Mouse (Mus musculus) midbrain, embryonic 14.5 days (tissue): Measurements from ENCODE around the gene Rflna. TPM values are rescaled to one million over a fixed set of nuclear protein-coding genes. Genes with fewer than 3 reads are reported as not detected.
A peak's percentile ranks its signal among the peaks of the same experiment; 100 is the strongest.

Source experiments
- ATAC-seq: fragments of 200-750 bp; cut with Nextera tagmentation; 2 replicates; pipeline ENCODE4 v1.8.0; 2017; ENCODE audit warnings: moderate number of reproducible peaks, moderate library complexity; ENCODE audit not compliant: low FRiP score, low TSS enrichment
- DNase-seq: peaks from one replicate; pipeline ENCODE4 v3.0.0-alpha.2; 2015
- H3K27ac ChIP-seq: fragments of 300-500 bp; sonication (generic); replicated peaks from 2 replicates; pipeline ENCODE4 v1.5.1; 2014; ENCODE audit warnings: mild to moderate bottlenecking, low read depth, low read length, moderate library complexity
- H3K27me3 ChIP-seq: fragments of 300-500 bp; sonication (generic); 2 replicates; pipeline ENCODE4 v1.6.1; 2014; ENCODE audit warnings: low read length, control low read depth, mixed read lengths; ENCODE audit not compliant: control insufficient read depth, insufficient read depth
- H3K36me3 ChIP-seq: fragments of 300-500 bp; sonication (generic); 2 replicates; pipeline ENCODE4 v1.6.1; 2014; ENCODE audit warnings: low read length, control low read depth; ENCODE audit not compliant: control insufficient read depth, insufficient read depth
- H3K4me1 ChIP-seq: fragments of 300-500 bp; sonication (generic); 2 replicates; pipeline ENCODE4 v1.6.1; 2014; ENCODE audit warnings: mild to moderate bottlenecking, antibody characterized with exemption, low read length, control low read depth; ENCODE audit not compliant: control insufficient read depth, insufficient read depth
- H3K4me2 ChIP-seq: fragments of 300-500 bp; sonication (generic); 2 replicates; pipeline ENCODE4 v1.6.1; 2014; ENCODE audit warnings: mild to moderate bottlenecking, low read length, moderate library complexity
- H3K4me3 ChIP-seq: fragments of 300-500 bp; sonication (generic); replicated peaks from 2 replicates; pipeline ENCODE4 v1.5.1; 2014; ENCODE audit warnings: low read depth, low read length
- H3K9ac ChIP-seq: fragments of 300-500 bp; sonication (generic); replicated peaks from 2 replicates; pipeline ENCODE4 v1.6.1; 2014; ENCODE audit warnings: mild to moderate bottlenecking, low read length, moderate library complexity
- H3K9me3 ChIP-seq: fragments of 300-500 bp; sonication (generic); 2 replicates; pipeline ENCODE4 v1.6.1; 2016; ENCODE audit warnings: low read length, control low read depth, mixed read lengths; ENCODE audit not compliant: control insufficient read depth
- WGBS: fragments of 180-500 bp; shearing (Covaris S2); extraction: QIAGEN DNeasy Blood & Tissue Kit; methylation state at CpG from one replicate; pipeline ENCODE4 v1.1.7; 2014; 5-methylcytosine and 5-hydroxymethylcytosine counted together
- polyA plus RNA-seq: library from polyadenylated mRNA; unstranded; fragments of >200 nt; fragmentation: Nextera tagmentation; extraction: Ambion mirVana; gene quantifications from 2 replicates; pipeline ENCODE4 v1.2.1, GENCODE M21; 2014

Rflna gene
- polyA plus RNA-seq, 1 experiment from 2014 or later = 5.9 TPM

GRCm38 (mm10) chr5:125036483-125036882 is 33.5 kb downstream of the Rflna start:
- no peak overlapping the region for H3K4me2 ChIP-seq
- 89% methylated on average over 8 of the region's 8 CpGs for WGBS
- no peak for ATAC-seq

GRCm38 (mm10) chr5:125039377-125040027 is 36.5 kb downstream of the Rflna start:
- H3K27me3 ChIP-seq = no peaks in the 10 kb centered on the region
- H3K4me1 ChIP-seq = no peaks in the 10 kb centered on the region; the same call in 1 of the 2 replicates
- H3K9me3 ChIP-seq = no peaks in the 10 kb centered on the region
- H3K9ac ChIP-seq = no peak overlapping the region
- peaks cover 75% of the 10 kb centered on the region for H3K36me3 ChIP-seq
- DNase-seq (no peak), ATAC-seq (no peak)
- 95% methylated on average over 8 of the region's 8 CpGs for WGBS
- no peak overlapping the region for H3K27ac ChIP-seq
- no peak overlapping the region for H3K4me3 ChIP-seq
- no peak overlapping the region for H3K4me2 ChIP-seq

More at GRCm38 (mm10) chr5:125036483-125036882, 33.5 kb downstream of the Rflna start:
- no peaks in the 10 kb centered on the region for H3K9me3 ChIP-seq
- DNase-seq = no peak
- H3K9ac ChIP-seq = no peak overlapping the region
- no peak overlapping the region for H3K27ac ChIP-seq
- H3K4me3 ChIP-seq = no peak overlapping the region
- H3K4me1 ChIP-seq = no peaks in the 10 kb centered on the region
- peaks cover 84% of the 10 kb centered on the region for H3K36me3 ChIP-seq
- H3K27me3 ChIP-seq = no peaks in the 10 kb centered on the region

- H3K9me3 ChIP-seq = no peaks in the 10 kb centered on the region
- no peak overlapping the region for H3K9ac ChIP-seq
- H3K4me1 ChIP-seq = no peaks in the 10 kb centered on the region; the same call in 1 of the 2 replicates
- DNase-seq (no peak), ATAC-seq (no peak)
- H3K36me3 ChIP-seq = peaks cover 75% of the 10 kb centered on the region
- no peak overlapping the region for H3K27ac ChIP-seq
- no peaks in the 10 kb centered on the region for H3K27me3 ChIP-seq
- WGBS = 66% methylated on average over 5 of the region's 5 CpGs
- no peak overlapping the region for H3K4me2 ChIP-seq
- no peak overlapping the region for H3K4me3 ChIP-seq
Observed at GRCm38 (mm10) chr5:125040128-125040584, 37.1 kb downstream of the Rflna start.

GRCm38 (mm10) chr5:125041578-125041977 is 38.6 kb downstream of the Rflna start:
- Histone ChIP-seq H3K4me3 (no peak overlapping the region), H3K36me3 (peaks cover 70% of the 10 kb centered on the region), H3K27ac (no peak overlapping the region), H3K9ac (no peak overlapping the region), H3K4me1 (peaks cover 3% of the 10 kb centered on the region; the same call in 1 of the 2 replicates), H3K9me3 (no peaks in the 10 kb centered on the region), H3K27me3 (no peaks in the 10 kb centered on the region), H3K4me2 (no peak overlapping the region)
- DNase-seq = no peak
- WGBS = 88% methylated on average over 9 of the region's 9 CpGs
- ATAC-seq = no peak

GRCm38 (mm10) chr5:125043448-125043847 is 40.4 kb downstream of the Rflna start:
- Histone ChIP-seq H3K4me2 (no peak overlapping the region), H3K9me3 (no peaks in the 10 kb centered on the region), H3K36me3 (peaks cover 70% of the 10 kb centered on the region), H3K27ac (no peak overlapping the region), H3K9ac (no peak overlapping the region), H3K4me3 (no peak overlapping the region), H3K4me1 (peaks cover 3% of the 10 kb centered on the region; the same call in 1 of the 2 replicates), H3K27me3 (no peaks in the 10 kb centered on the region)
- ATAC-seq (no peak), DNase-seq (no peak)
- 74% methylated on average over 6 of the region's 6 CpGs for WGBS

GRCm38 (mm10) chr5:125045202-125045601 is 42.2 kb downstream of the Rflna start:
- Histone ChIP-seq H3K36me3 (peaks cover 79% of the 10 kb centered on the region), H3K9ac (no peak overlapping the region; the same call in 1 of the 2 replicates), H3K27me3 (no peaks in the 10 kb centered on the region), H3K4me1 (peaks cover 3% of the 10 kb centered on the region; the same call in 1 of the 2 replicates), H3K27ac (no peak overlapping the region), H3K4me2 (no peak overlapping the region), H3K9me3 (no peaks in the 10 kb centered on the region), H3K4me3 (no peak overlapping the region)
- DNase-seq (no peak), ATAC-seq (no peak)
- 8% methylated on average over 5 of the region's 5 CpGs for WGBS

GRCm38 (mm10) chr5:125046436-125046835 is 43.4 kb downstream of the Rflna start:
- Histone ChIP-seq H3K9me3 (no peaks in the 10 kb centered on the region), H3K4me3 (no peak overlapping the region), H3K36me3 (peaks cover 84% of the 10 kb centered on the region), H3K4me1 (peaks cover 3% of the 10 kb centered on the region; the same call in 1 of the 2 replicates), H3K4me2 (no peak overlapping the region), H3K9ac (no peak overlapping the region), H3K27me3 (no peaks in the 10 kb centered on the region), H3K27ac (no peak overlapping the region)
- DNase-seq (no peak), ATAC-seq (no peak)
- WGBS = 77% methylated on average over 5 of the region's 5 CpGs

- H3K36me3 ChIP-seq = peaks cover 63% of the 10 kb centered on the region
- WGBS = 96% methylated on average over 4 of the region's 4 CpGs
Observed at GRCm38 (mm10) chr5:125049481-125049880, 46.5 kb downstream of the Rflna start.

GRCm38 (mm10) chr5:125052237-125052602 is 49.2 kb downstream of the Rflna start:
- Histone ChIP-seq H3K27me3 (no peaks in the 10 kb centered on the region), H3K4me1 (peaks cover 15% of the 10 kb centered on the region), H3K4me2 (no peak overlapping the region), H3K9ac (no peak overlapping the region), H3K9me3 (no peaks in the 10 kb centered on the region), H3K36me3 (peaks cover 47% of the 10 kb centered on the region), H3K4me3 (no peak overlapping the region), H3K27ac (0 out of 2 replicates have a peak overlapping the region, but pooled peaks have one; percentile 26)
- no peak for DNase-seq
- WGBS = 84% methylated on average over 10 of the region's 10 CpGs
- ATAC-seq = no peak

More at GRCm38 (mm10) chr5:125049481-125049880, 46.5 kb downstream of the Rflna start:
- ATAC-seq = no peak
- Histone ChIP-seq H3K4me1 (0 out of 2 replicates have a peak, but pooled peaks cover 3% of the 10 kb centered on the region), H3K4me3 (no peak overlapping the region), H3K27ac (no peak overlapping the region), H3K9ac (no peak overlapping the region), H3K27me3 (no peaks in the 10 kb centered on the region), H3K4me2 (no peak overlapping the region), H3K9me3 (no peaks in the 10 kb centered on the region)
- DNase-seq = no peak
